Mouse (Mus musculus) forebrain, postnatal 0 days (tissue): Measurements from ENCODE around the gene Fntb. TPM values are rescaled to one million over a fixed set of nuclear protein-coding genes. Genes with fewer than 3 reads are reported as not detected.

Source experiments
- ATAC-seq: fragments of 200-750 bp; cut with Nextera tagmentation; 2 replicates; pipeline ENCODE4 v1.8.0; 2017; ENCODE audit warnings: mild to moderate bottlenecking, moderate library complexity
- DNase-seq: peaks from one replicate; pipeline ENCODE4 v3.0.0-alpha.2; 2015
- H3K27ac ChIP-seq: fragments of 300-500 bp; sonication (generic); 2 replicates; pipeline ENCODE4 v1.5.1; 2014; ENCODE audit warnings: low read depth, mild to moderate bottlenecking, antibody characterized with exemption, low read length, moderate library complexity, mixed read lengths
- H3K27me3 ChIP-seq: fragments of 300-500 bp; sonication (generic); 2 replicates; pipeline ENCODE4 v1.6.1; 2014; ENCODE audit warnings: mild to moderate bottlenecking, low read length, mixed read lengths; ENCODE audit not compliant: insufficient read depth
- H3K36me3 ChIP-seq: fragments of 300-500 bp; sonication (generic); 2 replicates; pipeline ENCODE4 v1.6.1; 2014; ENCODE audit warnings: mild to moderate bottlenecking, moderate library complexity; ENCODE audit not compliant: insufficient read depth
- H3K4me1 ChIP-seq: fragments of 300-500 bp; sonication (generic); 2 replicates; pipeline ENCODE4 v1.6.1; 2014; ENCODE audit warnings: antibody characterized with exemption; ENCODE audit not compliant: insufficient read depth
- H3K4me2 ChIP-seq: fragments of 300-500 bp; sonication (generic); 2 replicates; pipeline ENCODE4 v1.6.1; 2014; ENCODE audit warnings: low read depth, mild to moderate bottlenecking, moderate library complexity
- H3K4me3 ChIP-seq: fragments of 300-500 bp; sonication (generic); 2 replicates; pipeline ENCODE4 v1.5.1; 2014; ENCODE audit warnings: low read depth, low read length, mixed read lengths
- H3K9ac ChIP-seq: fragments of 300-500 bp; sonication (generic); 2 replicates; pipeline ENCODE4 v1.6.1; 2014; ENCODE audit warnings: mild to moderate bottlenecking
- H3K9me3 ChIP-seq: fragments of 300-500 bp; sonication (generic); 2 replicates; pipeline ENCODE4 v1.6.1; 2016; ENCODE audit warnings: low read length
- CTCF ChIP-seq: sonication (generic); IDR thresholded peaks from 2 replicates; pipeline ENCODE4 v1.5.1; 2016; ENCODE audit warnings: antibody characterized with exemption, control low read depth, low read depth
- WGBS: fragments of 180-500 bp; shearing (Covaris S2); extraction: QIAGEN DNeasy Blood & Tissue Kit; methylation state at CpG from one replicate; pipeline ENCODE4 v1.1.7; 2014; 5-methylcytosine and 5-hydroxymethylcytosine counted together
- polyA plus RNA-seq: library from polyadenylated mRNA; unstranded; fragments of >200 nt; fragmentation: Nextera tagmentation; extraction: Ambion mirVana; gene quantifications from 2 replicates; pipeline ENCODE4 v1.2.1, GENCODE M21; 2015
- total RNA-seq: library from RNA; depleted of rRNA; stranded (reverse); fragments of >200 nt; gene quantifications from 2 replicates; pipeline ENCODE4 v1.2.3, GENCODE M21; 2014

Fntb gene
- total and polyA plus RNA-seq, 2 experiments from 2014 or later: 32.3 to 42.3 TPM

DNA sequence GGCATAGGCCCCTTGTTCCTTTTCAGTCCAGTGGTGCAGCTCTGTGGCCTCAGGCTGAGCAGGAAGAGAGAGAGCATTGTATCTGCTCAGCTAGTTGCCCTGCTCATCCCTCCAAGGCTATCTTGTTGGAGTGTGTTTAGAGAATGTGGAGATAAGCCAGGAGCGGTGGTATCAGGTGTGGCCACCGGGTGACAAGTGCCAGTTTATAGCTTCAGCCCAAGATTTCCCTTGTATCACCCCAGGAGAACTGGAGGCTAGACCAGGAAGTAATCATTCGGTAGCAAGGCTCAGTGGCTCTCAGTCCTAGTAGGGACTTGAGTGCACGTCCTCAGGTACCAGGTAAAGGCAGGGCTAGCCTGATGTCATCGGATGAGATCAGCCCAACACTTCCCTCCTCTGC is 143.8 kb downstream of the Fntb start:
- DNase-seq (no peak), ATAC-seq (no peak)
- no peak overlapping the region for H3K4me2 ChIP-seq
- H3K27ac ChIP-seq: no peak overlapping the region
- no peaks in the 10 kb centered on the region for H3K9me3 ChIP-seq
- WGBS: 92% methylated on average over 5 of the region's 5 CpGs
- H3K27me3 ChIP-seq: no peaks in the 10 kb centered on the region
- TF ChIP-seq CTCF: no peak
- no peaks in the 10 kb centered on the region for H3K4me1 ChIP-seq
- H3K9ac ChIP-seq: no peak overlapping the region
- H3K36me3 ChIP-seq: peaks cover 12% of the 10 kb centered on the region
- H3K4me3 ChIP-seq: no peak overlapping the region

DNA sequence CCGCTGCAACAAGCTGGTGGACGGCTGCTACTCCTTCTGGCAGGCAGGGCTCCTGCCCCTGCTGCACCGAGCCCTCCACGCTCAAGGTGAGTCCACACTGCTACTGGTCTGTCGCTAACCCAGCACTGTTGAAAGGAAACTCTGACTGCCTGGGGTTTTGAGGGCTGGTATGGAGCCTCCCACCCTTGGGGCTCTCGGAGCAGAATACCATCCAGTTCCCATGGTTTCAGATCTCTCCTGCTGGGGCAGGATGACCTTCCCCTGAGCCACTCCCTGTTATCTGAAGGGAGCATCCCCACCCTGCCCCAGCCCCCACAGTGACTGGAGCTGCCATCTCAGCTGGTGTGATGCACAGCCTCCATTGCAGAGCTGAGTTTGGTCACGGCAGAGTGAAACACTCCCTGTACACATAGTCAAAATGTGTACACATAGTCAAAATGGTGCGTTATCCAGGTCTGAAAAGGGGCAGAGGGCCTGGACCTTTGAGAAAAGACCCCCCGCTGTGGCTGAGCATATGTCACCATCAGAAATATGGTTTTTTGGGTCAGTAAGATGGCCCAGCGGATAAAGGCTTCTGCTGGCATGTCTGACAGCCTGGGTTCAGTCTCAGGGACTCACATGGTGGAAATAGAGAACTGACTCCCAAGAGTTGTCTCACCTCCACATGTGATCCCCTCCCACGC is 145.0 kb downstream of the Fntb start:
- H3K9me3 ChIP-seq: no peaks in the 10 kb centered on the region
- H3K27me3 ChIP-seq: no peaks in the 10 kb centered on the region
- H3K36me3 ChIP-seq: peaks cover 18% of the 10 kb centered on the region
- no peak overlapping the region for H3K4me3 ChIP-seq
- WGBS: 81% methylated on average over 11 of the region's 11 CpGs
- ATAC-seq: no peak
- H3K4me2 ChIP-seq: no peak overlapping the region
- no peaks in the 10 kb centered on the region for H3K4me1 ChIP-seq
- no peak overlapping the region for H3K27ac ChIP-seq
- no peak overlapping the region for H3K9ac ChIP-seq
- no peak for TF ChIP-seq CTCF
- no peak for DNase-seq

DNA sequence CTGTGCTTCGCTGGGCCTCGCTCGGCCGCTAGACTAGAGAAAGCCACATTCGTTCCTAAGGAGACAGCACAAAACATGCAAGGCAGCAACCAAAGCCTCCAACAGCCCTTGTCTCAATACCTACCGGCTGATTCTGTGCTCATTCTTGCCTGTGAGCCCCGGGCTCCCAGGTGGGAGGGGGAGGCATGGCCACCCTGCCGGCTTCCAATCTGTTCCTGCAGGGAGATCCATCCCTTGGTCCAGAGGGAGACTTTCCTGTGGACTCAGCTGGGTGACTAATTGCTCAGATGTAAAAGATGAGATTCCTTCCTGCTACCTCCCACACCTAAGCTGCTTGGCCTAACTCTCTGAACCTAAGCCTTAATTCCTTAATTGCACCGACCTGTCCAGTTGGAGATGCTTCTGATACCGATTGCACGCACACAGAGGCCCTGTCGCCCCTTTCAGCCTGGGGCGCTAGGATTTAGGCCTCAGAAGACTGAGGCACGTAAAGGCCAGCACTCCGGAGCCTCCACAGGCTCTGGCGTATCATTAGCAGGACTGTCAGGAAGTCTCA is 145.9 kb downstream of the Fntb start:
- Histone ChIP-seq H3K9me3 (no peaks in the 10 kb centered on the region), H3K36me3 (peaks cover 20% of the 10 kb centered on the region), H3K4me1 (no peaks in the 10 kb centered on the region), H3K9ac (no peak overlapping the region), H3K4me2 (no peak overlapping the region), H3K4me3 (no peak overlapping the region), H3K27ac (no peak overlapping the region), H3K27me3 (no peaks in the 10 kb centered on the region)
- 68% methylated on average over 16 of the region's 16 CpGs for WGBS
- DNase-seq: no peak
- TF ChIP-seq CTCF: no peak
- no peak for ATAC-seq

DNA sequence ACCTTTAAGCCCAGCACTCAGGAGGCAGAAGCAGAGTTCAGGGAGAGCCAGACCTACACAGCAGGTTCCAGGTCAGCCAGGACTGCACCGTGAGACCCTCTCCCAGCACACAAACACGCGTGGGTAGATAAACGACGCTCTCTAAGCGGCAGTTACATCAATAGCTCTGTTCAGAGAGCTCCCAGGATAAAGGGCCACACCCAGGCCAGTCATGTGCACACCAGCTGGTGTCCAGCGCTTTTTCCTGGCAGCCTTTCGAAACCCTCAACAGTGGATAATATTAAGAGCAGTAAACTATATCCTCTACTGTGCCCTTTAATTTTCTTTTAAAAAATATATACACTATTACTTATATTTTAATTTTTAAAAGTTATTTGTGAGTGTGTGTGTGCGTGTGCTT is 146.8 kb downstream of the Fntb start:
- WGBS: 84% methylated on average over 9 of the region's 9 CpGs
- Histone ChIP-seq H3K27me3 (no peaks in the 10 kb centered on the region), H3K27ac (no peak overlapping the region), H3K36me3 (peaks cover 21% of the 10 kb centered on the region), H3K4me2 (no peak overlapping the region), H3K9me3 (no peaks in the 10 kb centered on the region), H3K4me1 (no peaks in the 10 kb centered on the region), H3K9ac (no peak overlapping the region), H3K4me3 (no peak overlapping the region)
- DNase-seq: no peak
- no peak for TF ChIP-seq CTCF
- ATAC-seq: no peak

DNA sequence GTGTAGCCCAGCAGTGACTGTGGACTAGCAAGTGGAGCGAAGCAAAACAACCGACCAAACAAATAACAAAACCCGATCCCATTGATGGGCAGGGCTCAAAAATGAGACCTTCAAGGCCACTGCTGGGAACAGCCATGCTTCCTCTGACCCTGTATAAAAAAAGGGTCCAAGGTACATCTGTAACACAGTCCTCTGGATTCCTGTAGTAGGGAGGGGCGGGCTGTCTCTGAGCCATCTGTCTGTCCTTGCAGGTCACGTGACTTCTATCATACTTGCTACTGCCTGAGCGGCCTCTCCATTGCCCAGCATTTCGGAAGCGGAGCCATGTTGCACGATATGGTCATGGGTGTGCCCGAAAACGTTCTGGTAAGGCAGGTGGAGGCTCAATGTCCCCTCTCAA is 150.8 kb downstream of the Fntb start:
- 93% methylated on average over 11 of the region's 11 CpGs for WGBS
- Histone ChIP-seq H3K4me3 (no peak overlapping the region), H3K4me2 (no peak overlapping the region), H3K27me3 (no peaks in the 10 kb centered on the region), H3K27ac (no peak overlapping the region), H3K4me1 (no peaks in the 10 kb centered on the region), H3K36me3 (peaks cover 27% of the 10 kb centered on the region; the same call in 1 of the 2 replicates), H3K9me3 (no peaks in the 10 kb centered on the region), H3K9ac (no peak overlapping the region)
- no peak for TF ChIP-seq CTCF
- DNase-seq (no peak), ATAC-seq (no peak)

DNA sequence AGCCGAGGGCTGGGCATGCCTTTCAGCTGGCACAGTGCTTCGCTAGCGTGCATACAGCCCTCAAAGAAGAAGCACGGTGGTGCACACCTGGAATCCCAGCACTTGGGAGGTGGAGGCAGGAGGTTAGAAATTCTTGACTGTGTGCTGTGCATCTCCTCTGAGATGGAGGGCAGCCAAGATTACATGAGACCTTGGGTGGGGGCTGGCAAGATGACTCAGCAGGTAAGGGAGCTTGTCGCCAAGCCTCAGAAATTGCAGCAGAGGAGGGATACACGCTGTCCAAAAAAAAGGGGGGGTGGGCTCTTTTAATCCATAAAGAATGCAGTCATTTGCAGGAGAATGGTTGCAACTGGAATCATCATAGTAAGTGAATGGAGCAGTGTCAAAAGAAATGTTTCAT is 152.7 kb downstream of the Fntb start:
- DNase-seq (no peak), ATAC-seq (no peak)
- Histone ChIP-seq H3K4me1 (no peaks in the 10 kb centered on the region), H3K9ac (no peak overlapping the region), H3K27ac (no peak overlapping the region), H3K27me3 (no peaks in the 10 kb centered on the region), H3K4me2 (no peak overlapping the region), H3K9me3 (no peaks in the 10 kb centered on the region), H3K4me3 (no peak overlapping the region), H3K36me3 (peaks cover 27% of the 10 kb centered on the region; the same call in 1 of the 2 replicates)
- WGBS: 76% methylated on average over 6 of the region's 6 CpGs
- TF ChIP-seq CTCF: no peak

DNA sequence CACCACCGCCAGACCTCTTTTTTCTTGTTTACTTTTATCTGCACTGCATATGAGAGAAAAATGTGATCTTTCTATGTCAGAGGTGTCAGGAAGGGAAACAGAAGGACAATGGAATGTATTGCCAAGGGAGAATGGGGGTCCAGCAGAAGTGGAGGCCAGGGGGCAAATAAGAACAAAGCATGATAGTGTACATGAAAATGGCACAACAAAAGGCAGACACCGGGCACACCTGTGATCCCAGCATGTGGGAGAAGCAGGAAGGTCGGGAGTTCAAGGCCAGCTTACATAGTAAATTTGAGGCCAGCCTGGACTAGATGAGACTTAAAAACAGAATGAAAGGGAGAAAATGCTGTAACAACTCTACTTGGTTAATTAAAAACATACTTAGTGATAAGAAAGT is 153.5 kb downstream of the Fntb start:
- TF ChIP-seq CTCF: no peak
- Histone ChIP-seq H3K27ac (no peak overlapping the region), H3K9me3 (no peaks in the 10 kb centered on the region), H3K36me3 (peaks cover 27% of the 10 kb centered on the region; the same call in 1 of the 2 replicates), H3K9ac (no peak overlapping the region), H3K4me3 (no peak overlapping the region), H3K4me1 (no peaks in the 10 kb centered on the region), H3K4me2 (no peak overlapping the region), H3K27me3 (no peaks in the 10 kb centered on the region)
- ATAC-seq (no peak), DNase-seq (no peak)
- 70% methylated on average over 3 of the region's 3 CpGs for WGBS
